Mouse (Mus musculus): Measurements from ENCODE around the gene Fmnl2. TPM values are rescaled to one million over a fixed set of nuclear protein-coding genes. Genes with fewer than 3 reads are reported as not detected.
A peak's percentile ranks its signal among the peaks of the same experiment; 100 is the strongest.

The Fmnl2 gene
- total RNA-seq, 2 experiments from 2014 or later = 49.0 to 53.0 TPM

- no peak for DNase-seq (ENCODE audit: low spot score in 2 of 2)
Measured at GRCm38 (mm10) chr2:52904526-52904925, 46.9 kb downstream of the Fmnl2 start.

- DNase-seq (ENCODE audit: low spot score in 2 of 2) = no peak
Measured at GRCm38 (mm10) chr2:52913311-52913710, 55.7 kb downstream of the Fmnl2 start.

- no peak for DNase-seq (ENCODE audit: low spot score in 2 of 2)
Measured at GRCm38 (mm10) chr2:52913746-52914145, 56.1 kb downstream of the Fmnl2 start.

GRCm38 (mm10) chr2:52915536-52915935 is 57.9 kb downstream of the Fmnl2 start:
- DNase-seq (ENCODE audit: low spot score in 2 of 2) = no peak

GRCm38 (mm10) chr2:52918094-52918493 is 60.4 kb downstream of the Fmnl2 start:
- DNase-seq (ENCODE audit: low spot score in 2 of 2) = no peak

GRCm38 (mm10) chr2:52920701-52921435 is 63.2 kb downstream of the Fmnl2 start:
- no peak for DNase-seq (ENCODE audit: low spot score in 2 of 2)

- no peak for DNase-seq (ENCODE audit: low spot score in 2 of 2)
Measured at GRCm38 (mm10) chr2:52925062-52925461, 67.4 kb downstream of the Fmnl2 start.

- no peak for DNase-seq (ENCODE audit: low spot score in 2 of 2)
Measured at GRCm38 (mm10) chr2:52927381-52927780, 69.7 kb downstream of the Fmnl2 start.

GRCm38 (mm10) chr2:52927858-52928301 is 70.2 kb downstream of the Fmnl2 start:
- DNase-seq (ENCODE audit: low spot score in 2 of 2) = peak; percentile 22 to 27

- no peak for DNase-seq (ENCODE audit: low spot score in 2 of 2)
Measured at GRCm38 (mm10) chr2:52928401-52928800, 70.7 kb downstream of the Fmnl2 start.

- DNase-seq (ENCODE audit: low spot score in 2 of 2) = peak; percentile 64
Measured at GRCm38 (mm10) chr2:52930106-52930868, 72.6 kb downstream of the Fmnl2 start.

- no peak for DNase-seq (ENCODE audit: low spot score in 2 of 2)
Measured at GRCm38 (mm10) chr2:52931315-52931714, 73.7 kb downstream of the Fmnl2 start.

GRCm38 (mm10) chr2:52935906-52936305 is 78.2 kb downstream of the Fmnl2 start:
- DNase-seq (ENCODE audit: low spot score in 2 of 2) = no peak

- DNase-seq (ENCODE audit: low spot score in 2 of 2) = no peak
Measured at GRCm38 (mm10) chr2:52938351-52939074, 80.9 kb downstream of the Fmnl2 start.

- no peak for DNase-seq (ENCODE audit: low spot score in 2 of 2)
Measured at GRCm38 (mm10) chr2:52943644-52944423, 86.2 kb downstream of the Fmnl2 start.

GRCm38 (mm10) chr2:52944594-52944993 is 86.9 kb downstream of the Fmnl2 start:
- DNase-seq (ENCODE audit: low spot score in 2 of 2) = no peak

GRCm38 (mm10) chr2:52946074-52946473 is 88.4 kb downstream of the Fmnl2 start:
- DNase-seq (ENCODE audit: low spot score in 2 of 2) = no peak

- no peak for DNase-seq (ENCODE audit: low spot score in 2 of 2)
Measured at GRCm38 (mm10) chr2:52946524-52947186, 89.0 kb downstream of the Fmnl2 start.

GRCm38 (mm10) chr2:52948406-52948805 is 90.7 kb downstream of the Fmnl2 start:
- DNase-seq (ENCODE audit: low spot score in 2 of 2) = no peak

- no peak for DNase-seq (ENCODE audit: low spot score in 2 of 2)
Measured at GRCm38 (mm10) chr2:52949556-52949955, 91.9 kb downstream of the Fmnl2 start.
